Mouse (Mus musculus): ENCODE measurements around the gene Gm10358. TPM values are rescaled to one million over a fixed set of nuclear protein-coding genes. Genes with fewer than 3 reads are reported as not detected.
"Not testable (repeated sequence)": the region's sequence is repeated elsewhere in the genome, so short reads cannot be mapped to it uniquely, and the experiment has no call there.

The Gm10358 gene
- polyA plus RNA-seq (2017; shearing (Covaris generic)) = under 1 TPM in 1 of 2 experiments, not detected in 1; 0.31 TPM

DNA sequence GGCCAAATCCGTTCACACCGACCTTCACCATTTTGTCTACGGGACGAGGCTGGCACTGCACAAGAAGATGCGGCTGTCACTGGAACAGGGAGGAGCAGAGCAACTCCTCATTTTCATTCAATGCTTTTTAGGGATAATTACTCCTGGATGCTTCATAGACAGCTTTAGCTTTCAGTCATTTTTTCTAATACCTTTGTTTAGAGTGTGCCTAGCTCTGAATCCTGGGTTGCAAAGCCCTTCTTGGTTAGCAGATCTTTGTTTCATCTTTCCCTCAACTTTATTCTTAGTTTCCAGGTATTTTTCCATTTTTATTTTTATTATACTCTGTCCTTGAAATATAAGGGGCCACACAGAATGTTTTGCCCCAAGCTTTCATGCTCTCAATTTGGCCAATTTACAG, at the start of gene Gm10358:
TSS of gene Gm10358 (minus strand) at position 101 of the 400 bp plus-strand sequence.
- no peak for ATAC-seq

DNA sequence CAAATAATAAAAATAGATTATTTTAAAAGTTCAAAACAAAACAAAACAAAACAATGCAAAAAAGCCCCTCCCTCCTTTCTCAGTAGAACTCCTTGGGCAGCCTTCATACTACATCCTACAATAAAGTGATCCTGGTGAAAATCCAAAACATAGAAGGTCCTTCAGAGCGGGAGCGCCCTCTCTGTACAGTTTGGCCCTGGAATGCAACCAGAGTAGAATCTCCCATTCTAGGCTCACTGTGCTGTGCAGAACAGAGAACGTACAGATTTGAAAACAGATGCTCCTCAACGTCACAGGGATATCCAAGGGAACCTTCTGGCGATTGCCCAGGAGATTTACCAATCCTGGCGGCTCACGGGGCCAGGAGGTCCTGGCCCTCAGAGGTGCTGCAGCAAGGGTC, 42.0 kb upstream of the Gm10358 start, which contains the start of gene Iqcm:
TSS of gene Iqcm (plus strand) at position 301 of the 400 bp plus-strand sequence.
- no peak for ATAC-seq

DNA sequence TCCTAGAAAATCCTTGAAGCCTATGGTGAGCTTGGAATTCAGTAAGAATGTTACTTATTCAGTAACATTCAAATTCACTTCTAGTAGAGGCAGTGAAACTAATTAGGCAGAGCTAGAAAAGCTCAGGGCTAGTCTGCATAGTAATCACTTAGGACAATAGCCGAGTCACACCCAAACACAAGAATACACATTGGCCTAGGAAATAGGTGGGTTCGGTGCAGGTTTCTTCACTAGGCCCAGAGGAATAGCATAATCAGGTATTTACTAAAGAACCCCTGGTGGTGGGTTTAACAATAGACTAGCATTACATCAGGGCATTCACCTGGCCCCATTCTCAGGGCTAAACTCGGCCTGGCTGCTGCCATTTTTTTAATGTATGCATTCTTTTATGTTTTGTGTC, 9.3 kb upstream of the Gm10358 start:
- ATAC-seq = not testable (repeated sequence)

DNA sequence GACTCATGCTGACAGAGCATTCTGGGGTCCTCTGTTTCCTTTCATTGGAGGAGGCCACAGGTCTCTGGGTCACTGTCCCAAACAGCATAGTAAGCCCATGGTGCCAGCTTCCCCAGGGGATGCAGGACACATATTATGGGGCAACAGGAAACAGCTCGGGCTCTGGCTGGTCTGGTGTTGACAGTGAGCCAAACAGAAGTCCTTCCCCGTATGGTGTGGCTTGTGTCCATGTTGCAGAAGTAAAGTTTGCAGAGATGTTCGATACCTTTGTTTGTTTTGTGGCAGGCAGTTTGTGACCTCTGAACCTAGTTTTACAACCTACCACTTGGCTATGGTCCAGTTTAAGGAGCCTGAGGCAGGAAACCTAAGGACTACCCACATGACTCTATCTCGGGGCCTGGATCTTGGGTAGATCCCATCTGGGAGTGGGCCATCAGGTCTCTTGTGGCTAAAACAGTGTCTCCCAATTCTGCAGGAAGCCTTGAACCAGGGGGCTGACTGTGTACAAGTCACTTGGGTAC, 21.6 kb downstream of the Gm10358 start:
- no peak for ATAC-seq

DNA sequence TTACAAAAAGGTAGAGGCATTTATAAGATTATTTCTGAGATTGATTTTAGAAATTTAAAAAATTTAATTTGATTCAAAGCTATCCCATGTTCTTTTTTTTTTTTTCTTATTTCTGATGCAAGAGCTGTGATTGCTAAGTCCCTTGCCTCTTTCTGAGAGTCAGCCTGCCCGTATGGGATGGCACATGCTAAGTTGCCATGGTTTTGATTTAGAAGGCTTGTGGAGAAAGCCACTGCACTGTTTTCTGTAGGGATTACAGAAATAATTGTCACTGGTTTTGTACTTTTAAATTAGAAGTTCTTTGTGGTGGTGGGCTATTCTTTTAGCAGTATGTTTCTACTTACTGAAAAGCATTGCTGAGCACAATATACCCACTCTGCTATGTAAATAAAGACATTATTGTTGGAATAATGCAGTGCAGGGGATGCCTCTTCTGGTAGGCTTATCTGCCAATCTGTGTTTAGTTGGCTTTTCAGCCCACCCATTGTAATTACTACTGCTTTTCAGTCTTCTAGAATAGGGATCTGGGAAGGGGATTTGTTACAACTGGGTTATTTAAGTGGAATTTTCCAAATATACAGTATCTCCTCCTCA, 30.8 kb downstream of the Gm10358 start:
- ATAC-seq = no peak

DNA sequence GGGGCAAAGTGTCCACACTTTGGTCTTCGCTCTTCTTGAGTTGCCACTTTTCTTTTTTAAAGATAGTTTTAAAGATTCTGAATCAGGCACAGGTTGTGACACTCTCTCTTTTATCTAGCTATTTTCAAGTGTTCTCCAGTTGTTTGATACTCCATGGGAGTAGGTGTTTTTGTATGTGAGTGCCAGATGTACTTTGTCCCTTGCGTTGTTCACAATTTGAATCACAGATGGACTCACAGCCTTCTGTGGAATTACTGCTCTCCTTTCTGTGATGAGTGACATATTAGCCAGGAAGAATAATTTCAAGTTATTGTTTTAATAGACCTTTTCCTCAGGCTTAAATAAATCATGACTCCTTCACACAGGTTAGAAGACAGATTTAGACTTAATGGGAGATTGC, 34.4 kb downstream of the Gm10358 start:
- ATAC-seq = no peak

Other genes with a start within 250 kb of the Gm10358 start
- not detected for gene Rasd2, start 192.6 kb downstream of the Gm10358 start, polyA plus RNA-seq (2017; shearing (Covaris generic))
- gene Iqcm, start 42.1 kb upstream of the Gm10358 start, polyA plus RNA-seq (2017; shearing (Covaris generic)) = not detected